Mouse (Mus musculus): ENCODE data around the gene Rplp0. TPM values are rescaled to one million over a fixed set of nuclear protein-coding genes. Genes with fewer than 3 reads are reported as not detected.
"Not testable (repeated sequence)": the region's sequence is repeated elsewhere in the genome, so short reads cannot be mapped to it uniquely, and the experiment has no call there.

The Rplp0 gene
- polyA plus RNA-seq, 1 experiment from 2014 or later = 1,000 TPM

DNA sequence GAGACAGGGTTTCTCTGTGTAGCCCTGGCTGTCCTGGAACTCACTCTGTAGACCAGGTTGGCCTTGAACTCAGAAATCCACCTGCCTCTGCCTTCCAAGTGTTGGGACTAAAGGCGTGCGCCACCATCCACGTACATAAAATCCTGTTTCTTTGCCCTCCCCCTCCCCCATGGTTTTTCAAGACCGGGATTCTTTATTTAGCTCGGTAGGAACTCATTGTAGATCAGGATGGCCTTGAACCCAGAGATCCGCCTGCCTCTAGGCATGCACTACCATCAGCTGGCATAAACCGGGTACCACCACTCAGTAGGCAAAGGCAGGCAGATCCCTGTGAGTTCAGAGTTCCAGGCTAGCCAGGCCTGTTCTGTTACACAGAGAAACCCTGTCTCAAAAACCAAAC is 42.4 kb upstream of the Rplp0 start:
- DNase-seq (ENCODE audit: low spot score) = no peak
- no peak for ATAC-seq (ENCODE audit: low FRiP score)
- WGBS = 85% methylated on average over 7 of the region's 7 CpGs
- Histone ChIP-seq H3K27ac (no peak overlapping the region), H3K4me1 (replicated peaks; ENCODE audit: control insufficient read depth, insufficient read depth, low read length) (peaks cover 9% of the 10 kb centered on the region; the same call in 1 of the 2 replicates), H3K4me3 (replicated peaks; ENCODE audit: low read length) (no peak overlapping the region), H3K4me2 (replicated peaks) (no peak overlapping the region), H3K9ac (no peak overlapping the region), H3K27me3 (ENCODE audit: control insufficient read depth, insufficient read depth, low read length) (no peaks in the 10 kb centered on the region), H3K36me3 (replicated peaks; ENCODE audit: control insufficient read depth, insufficient read depth) (no peaks in the 10 kb centered on the region), H3K9me3 (ENCODE audit: control insufficient read depth, low read length) (no peaks in the 10 kb centered on the region)

GRCm38 (mm10) chr5:115517501-115517900 is 41.8 kb upstream of the Rplp0 start:
- Histone ChIP-seq H3K9me3 (ENCODE audit: control insufficient read depth, low read length) (no peaks in the 10 kb centered on the region), H3K4me2 (replicated peaks) (no peak overlapping the region), H3K4me1 (replicated peaks; ENCODE audit: control insufficient read depth, insufficient read depth, low read length) (peaks cover 9% of the 10 kb centered on the region; the same call in 1 of the 2 replicates), H3K27me3 (ENCODE audit: control insufficient read depth, insufficient read depth, low read length) (no peaks in the 10 kb centered on the region), H3K9ac (no peak overlapping the region), H3K36me3 (replicated peaks; ENCODE audit: control insufficient read depth, insufficient read depth) (no peaks in the 10 kb centered on the region), H3K4me3 (replicated peaks; ENCODE audit: low read length) (no peak overlapping the region), H3K27ac (no peak overlapping the region)
- 93% methylated on average over 9 of the region's 9 CpGs for WGBS
- DNase-seq (ENCODE audit: low spot score) = no peak
- ATAC-seq (ENCODE audit: low FRiP score) = no peak

DNA sequence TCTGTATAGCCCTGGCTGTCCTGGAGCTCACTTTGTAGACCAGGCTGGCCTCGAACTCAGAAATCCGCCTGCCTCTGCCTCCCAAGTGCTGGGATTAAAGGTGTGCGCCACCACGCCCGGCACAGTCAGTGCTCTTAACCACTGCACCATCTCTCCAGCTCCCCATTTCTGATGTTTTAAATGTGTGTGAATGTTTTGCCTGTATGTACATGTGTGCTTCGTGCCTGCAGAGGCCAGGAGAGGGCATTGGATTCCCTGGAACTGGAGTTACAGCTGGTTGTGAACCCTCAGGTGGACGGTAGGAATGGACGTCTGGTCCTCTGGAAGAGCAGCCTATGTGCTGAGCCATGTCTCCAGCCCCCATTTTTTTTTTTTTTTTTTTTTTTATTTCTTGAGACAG is 41.1 kb upstream of the Rplp0 start:
- not testable (repeated sequence) for H3K4me2 ChIP-seq (replicated peaks); H3K4me3 ChIP-seq (replicated peaks; ENCODE audit: low read length); ATAC-seq (ENCODE audit: low FRiP score); DNase-seq (ENCODE audit: low spot score); H3K9me3 ChIP-seq (ENCODE audit: control insufficient read depth, low read length); H3K4me1 ChIP-seq (replicated peaks; ENCODE audit: control insufficient read depth, insufficient read depth, low read length); H3K27ac ChIP-seq; H3K9ac ChIP-seq; H3K36me3 ChIP-seq (replicated peaks; ENCODE audit: control insufficient read depth, insufficient read depth); H3K27me3 ChIP-seq (ENCODE audit: control insufficient read depth, insufficient read depth, low read length)
- 99% methylated on average over 6 of the region's 8 CpGs for WGBS

DNA sequence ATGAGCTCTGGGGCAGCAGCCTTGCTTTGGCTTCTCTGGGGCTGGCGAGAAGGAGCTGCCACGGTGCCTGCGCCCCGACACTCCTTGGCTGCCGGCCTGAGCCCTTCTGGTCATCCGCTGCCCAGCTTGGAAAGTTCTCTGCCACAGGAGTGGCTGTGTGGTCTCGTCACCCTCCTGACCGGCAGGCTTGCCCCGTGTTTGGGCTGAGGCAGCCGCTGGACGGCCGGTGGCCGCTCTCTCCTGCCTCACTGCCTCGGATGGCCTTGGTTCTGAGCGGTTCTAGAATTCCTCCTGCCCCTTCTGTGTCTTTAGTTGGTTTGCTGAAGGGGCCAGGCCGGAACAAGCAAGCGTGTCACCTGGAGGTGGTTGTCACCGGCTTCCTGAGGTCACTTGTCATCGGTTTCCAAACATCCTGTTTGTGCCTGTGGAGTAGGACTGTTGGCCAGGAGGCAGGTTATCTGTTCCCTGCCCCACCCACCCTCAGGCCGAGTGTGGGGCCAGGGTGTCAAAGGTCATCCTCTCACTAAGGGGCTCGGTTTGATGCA is 38.9 kb upstream of the Rplp0 start:
- Histone ChIP-seq H3K9ac (no peak overlapping the region), H3K9me3 (ENCODE audit: control insufficient read depth, low read length) (no peaks in the 10 kb centered on the region), H3K4me1 (replicated peaks; ENCODE audit: control insufficient read depth, insufficient read depth, low read length) (0 out of 2 replicates have a peak, but pooled peaks cover 9% of the 10 kb centered on the region), H3K4me3 (replicated peaks; ENCODE audit: low read length) (no peak overlapping the region), H3K36me3 (replicated peaks; ENCODE audit: control insufficient read depth, insufficient read depth) (no peaks in the 10 kb centered on the region), H3K27me3 (ENCODE audit: control insufficient read depth, insufficient read depth, low read length) (no peaks in the 10 kb centered on the region), H3K27ac (no peak overlapping the region), H3K4me2 (replicated peaks) (no peak overlapping the region)
- 80% methylated on average over 21 of the region's 21 CpGs for WGBS
- no peak for DNase-seq (ENCODE audit: low spot score)
- no peak for ATAC-seq (ENCODE audit: low FRiP score)

DNA sequence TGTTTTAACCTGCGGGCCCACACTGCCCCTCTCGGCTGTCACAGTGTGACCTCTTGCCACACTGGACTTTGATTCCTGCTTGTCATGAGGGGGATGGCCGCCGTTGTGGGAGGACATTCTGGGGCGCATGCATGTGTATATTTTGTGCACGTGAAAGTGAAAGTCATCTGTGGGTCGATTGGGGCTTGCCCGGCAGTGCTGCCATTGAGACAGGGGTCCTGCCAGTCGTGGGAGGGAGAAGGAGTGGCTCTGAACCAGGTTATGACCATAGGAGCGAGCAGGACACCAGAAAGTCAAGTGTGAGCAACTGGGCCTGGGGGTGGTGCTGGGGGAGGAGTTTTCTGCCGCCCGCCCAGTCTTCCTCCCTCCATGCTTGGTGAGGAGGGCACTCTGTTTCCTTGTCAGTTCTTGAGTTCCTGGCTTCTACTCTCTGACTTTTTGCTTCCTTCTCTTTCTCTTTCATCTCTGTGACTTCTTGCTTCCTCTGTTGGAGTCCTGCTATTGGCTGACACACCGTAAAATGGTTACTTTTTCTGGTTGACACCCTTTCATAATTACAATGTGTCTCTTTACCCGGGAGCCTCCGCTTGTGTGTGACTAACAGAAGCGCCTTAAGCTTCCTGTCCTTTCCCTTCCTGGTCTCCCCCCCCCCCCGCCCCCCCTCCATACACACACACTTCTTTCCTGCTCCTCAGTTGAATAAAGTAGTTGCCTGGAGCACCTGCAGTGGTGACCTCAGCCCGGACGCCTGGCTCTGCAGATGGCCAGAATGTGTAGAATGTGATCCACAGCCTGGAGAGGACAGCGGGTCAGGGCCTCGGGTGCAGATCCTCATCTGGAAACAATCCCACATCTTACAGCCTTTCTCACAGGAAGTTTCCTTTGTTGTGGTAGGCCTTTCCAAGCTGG is 37.5 kb upstream of the Rplp0 start:
- 72% methylated on average over 20 of the region's 21 CpGs for WGBS
- peak overlapping the region; percentile 20; the same call in 1 of the 2 replicates for H3K27ac ChIP-seq

DNA sequence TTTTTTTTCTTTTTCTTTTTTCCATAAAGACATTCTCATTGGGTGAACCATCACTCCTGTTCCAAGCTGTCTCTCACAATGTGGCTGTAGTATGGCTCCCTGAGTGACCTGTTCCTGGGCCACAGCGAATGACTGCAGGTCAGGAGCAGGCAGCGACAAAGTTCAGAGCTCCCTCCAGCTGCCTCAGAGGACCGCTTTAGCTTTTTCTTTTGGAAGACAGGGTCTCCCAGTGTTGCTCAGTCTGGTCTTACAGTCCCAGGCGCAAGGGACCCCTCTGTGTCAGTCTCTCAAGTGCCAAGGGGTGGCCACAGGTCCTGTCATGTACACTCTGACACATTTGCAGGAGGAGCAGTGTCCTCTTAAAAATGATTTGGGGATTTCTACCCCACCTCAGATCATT is 36.7 kb upstream of the Rplp0 start:
- Histone ChIP-seq H3K4me1 (replicated peaks; ENCODE audit: control insufficient read depth, insufficient read depth, low read length) (0 out of 2 replicates have a peak, but pooled peaks cover 9% of the 10 kb centered on the region), H3K9ac (no peak overlapping the region), H3K27me3 (ENCODE audit: control insufficient read depth, insufficient read depth, low read length) (no peaks in the 10 kb centered on the region), H3K36me3 (replicated peaks; ENCODE audit: control insufficient read depth, insufficient read depth) (no peaks in the 10 kb centered on the region), H3K9me3 (ENCODE audit: control insufficient read depth, low read length) (no peaks in the 10 kb centered on the region), H3K4me3 (replicated peaks; ENCODE audit: low read length) (no peak overlapping the region), H3K27ac (peak overlapping the region; percentile 20; the same call in 1 of the 2 replicates), H3K4me2 (replicated peaks) (no peak overlapping the region)
- 85% methylated on average over 4 of the region's 4 CpGs for WGBS
- ATAC-seq (ENCODE audit: low FRiP score) (no peak), DNase-seq (ENCODE audit: low spot score) (no peak)

More for the DNA sequence above, 37.5 kb upstream of the Rplp0 start:
- ATAC-seq (ENCODE audit: low FRiP score) (no peak), DNase-seq (ENCODE audit: low spot score) (no peak)
- Histone ChIP-seq H3K9me3 (ENCODE audit: control insufficient read depth, low read length) (no peaks in the 10 kb centered on the region), H3K4me3 (replicated peaks; ENCODE audit: low read length) (no peak overlapping the region), H3K9ac (no peak overlapping the region), H3K4me2 (replicated peaks) (no peak overlapping the region), H3K27me3 (ENCODE audit: control insufficient read depth, insufficient read depth, low read length) (no peaks in the 10 kb centered on the region), H3K4me1 (replicated peaks; ENCODE audit: control insufficient read depth, insufficient read depth, low read length) (0 out of 2 replicates have a peak, but pooled peaks cover 9% of the 10 kb centered on the region), H3K36me3 (replicated peaks; ENCODE audit: control insufficient read depth, insufficient read depth) (no peaks in the 10 kb centered on the region)

DNA sequence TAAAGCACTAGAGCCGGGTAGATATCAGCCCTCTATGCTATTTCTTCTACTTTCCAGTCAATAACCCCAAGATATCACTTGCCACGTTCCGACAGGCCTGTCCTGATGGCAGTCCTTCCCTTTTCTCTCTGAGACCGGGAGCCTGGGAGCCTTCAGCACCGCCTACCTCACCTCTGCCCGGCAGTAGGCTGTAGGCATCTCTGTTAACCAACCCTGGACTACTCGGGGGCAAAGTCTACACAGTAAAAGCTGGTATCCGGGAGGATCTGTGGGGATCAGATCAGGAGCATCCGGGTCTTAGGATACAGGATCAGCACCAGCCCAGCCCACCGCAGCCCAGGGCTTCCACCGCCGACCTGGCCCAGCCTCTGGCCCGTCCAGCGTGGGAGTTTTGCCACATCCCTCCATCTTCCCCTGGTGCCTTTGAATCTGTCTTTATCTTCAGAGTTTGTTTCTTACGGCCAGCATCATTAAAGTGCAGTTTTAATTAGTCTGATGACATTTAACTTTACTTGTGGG is 36.2 kb upstream of the Rplp0 start:
- WGBS = 77% methylated on average over 15 of the region's 15 CpGs
- no peak overlapping the region for H3K4me2 ChIP-seq (replicated peaks)
- no peak overlapping the region for H3K4me3 ChIP-seq (replicated peaks; ENCODE audit: low read length)
- H3K4me1 ChIP-seq (replicated peaks; ENCODE audit: control insufficient read depth, insufficient read depth, low read length) = 0 out of 2 replicates have a peak, but pooled peaks cover 9% of the 10 kb centered on the region
- H3K36me3 ChIP-seq (replicated peaks; ENCODE audit: control insufficient read depth, insufficient read depth) = no peaks in the 10 kb centered on the region
- DNase-seq (ENCODE audit: low spot score) (no peak), ATAC-seq (ENCODE audit: low FRiP score) (no peak)
- H3K9me3 ChIP-seq (ENCODE audit: control insufficient read depth, low read length) = no peaks in the 10 kb centered on the region
- no peak overlapping the region for H3K9ac ChIP-seq
- no peak overlapping the region for H3K27ac ChIP-seq
- no peaks in the 10 kb centered on the region for H3K27me3 ChIP-seq (ENCODE audit: control insufficient read depth, insufficient read depth, low read length)

- 0 out of 2 replicates have a peak, but pooled peaks cover 9% of the 10 kb centered on the region for H3K4me1 ChIP-seq (replicated peaks; ENCODE audit: control insufficient read depth, insufficient read depth, low read length)
- ATAC-seq (ENCODE audit: low FRiP score) (no peak), DNase-seq (ENCODE audit: low spot score) (no peak)
- H3K36me3 ChIP-seq (replicated peaks; ENCODE audit: control insufficient read depth, insufficient read depth) = no peaks in the 10 kb centered on the region
- no peaks in the 10 kb centered on the region for H3K27me3 ChIP-seq (ENCODE audit: control insufficient read depth, insufficient read depth, low read length)
- H3K27ac ChIP-seq = 0 out of 2 replicates have a peak overlapping the region, but pooled peaks have one; percentile 34
- H3K9me3 ChIP-seq (ENCODE audit: control insufficient read depth, low read length) = no peaks in the 10 kb centered on the region
- WGBS = 8% methylated on average over 15 of the region's 15 CpGs
- no peak overlapping the region for H3K9ac ChIP-seq
- no peak overlapping the region for H3K4me3 ChIP-seq (replicated peaks; ENCODE audit: low read length)
- H3K4me2 ChIP-seq (replicated peaks) = no peak overlapping the region
These were observed 35.3 kb upstream of the Rplp0 start for GRCm38 (mm10) chr5:115523971-115524370.

DNA sequence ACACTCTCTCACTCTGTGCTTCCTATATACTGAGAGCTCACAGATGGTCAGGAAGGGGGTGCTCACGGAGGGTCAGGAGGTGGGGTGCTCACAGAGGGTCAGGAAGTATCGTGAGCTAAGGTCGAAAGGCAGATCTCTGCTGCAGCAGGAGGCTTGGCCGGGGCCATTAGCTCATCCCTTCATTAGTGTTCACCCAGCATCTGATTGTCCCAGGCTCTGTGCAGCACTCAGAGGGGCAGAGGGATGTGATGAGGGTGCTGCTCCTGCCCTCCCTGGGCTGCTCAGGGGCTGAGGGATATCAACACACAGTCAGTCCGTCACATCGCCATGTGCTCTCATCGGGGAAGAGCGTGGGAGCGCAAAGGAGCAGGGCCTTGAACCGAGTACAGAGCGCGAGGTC is 34.8 kb upstream of the Rplp0 start:
- WGBS = 59% methylated on average over 12 of the region's 12 CpGs
- no peak for ATAC-seq (ENCODE audit: low FRiP score)
- no peak overlapping the region for H3K4me2 ChIP-seq (replicated peaks)
- no peaks in the 10 kb centered on the region for H3K36me3 ChIP-seq (replicated peaks; ENCODE audit: control insufficient read depth, insufficient read depth)
- no peak overlapping the region for H3K27ac ChIP-seq
- H3K9me3 ChIP-seq (ENCODE audit: control insufficient read depth, low read length) = no peaks in the 10 kb centered on the region
- no peak for DNase-seq (ENCODE audit: low spot score)
- 0 out of 2 replicates have a peak, but pooled peaks cover 9% of the 10 kb centered on the region for H3K4me1 ChIP-seq (replicated peaks; ENCODE audit: control insufficient read depth, insufficient read depth, low read length)
- no peak overlapping the region for H3K9ac ChIP-seq
- no peaks in the 10 kb centered on the region for H3K27me3 ChIP-seq (ENCODE audit: control insufficient read depth, insufficient read depth, low read length)
- H3K4me3 ChIP-seq (replicated peaks; ENCODE audit: low read length) = no peak overlapping the region

Measured in hindbrain, embryonic 14.5 days (tissue).